18 mouse cellular contexts compared by ENCODE assay signal in the genomic region with DNA sequence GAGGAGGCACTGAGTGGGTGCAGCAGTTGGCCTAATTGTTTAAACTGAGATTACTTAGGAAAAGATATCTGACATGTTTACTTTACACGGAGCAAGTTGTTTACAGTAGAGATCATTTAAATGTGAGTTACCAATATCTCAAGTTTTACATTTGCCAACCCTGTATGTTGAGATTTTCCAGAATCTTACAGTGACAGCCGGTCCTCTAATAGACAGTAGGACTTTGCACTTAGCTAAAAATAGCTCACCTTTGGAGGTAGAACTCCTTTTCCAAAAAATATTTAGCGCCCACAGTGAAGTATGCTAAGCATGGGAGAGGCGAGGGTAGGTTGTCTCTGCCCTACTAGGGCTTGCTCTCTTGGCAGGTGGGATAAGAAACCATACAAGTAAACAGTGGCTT.
DNase-seq lines count a peak whose midpoint lies in the region; ATAC-seq and TF ChIP-seq lines count a peak whose summit lies in the region.
"Had no signal": no experiment of that assay in that cellular context is flagged by ENCODE, and none has a peak within 500 bp of the region (broad histone marks: within the 10 kb centered on the region; RNA-seq: fewer than 3 reads in every experiment).

No protein-coding gene starts in this region.

- WGBS in heart, embryonic 13.5 days: 39% methylated on average over 4 of the region's 4 CpGs
- 19% methylated on average over 4 of the region's 4 CpGs for WGBS in liver, adult 2 months
- WGBS in stomach, embryonic 14.5 days: 18% methylated on average over 4 of the region's 4 CpGs
- WGBS in stomach, postnatal 0 days: 29% methylated on average over 4 of the region's 4 CpGs

- peaks cover 20% of the 10 kb centered on the region; the same call in 1 of the 2 replicates for H3K79me2 ChIP-seq in liver, adult 2 months (ENCODE audit: control insufficient read depth, insufficient read depth, low read length)

- TF ChIP-seq CTCF in liver, adult 2 months (IDR thresholded peaks at IDR 0.05; ENCODE audit: low read depth, low read length): no peak
- TF ChIP-seq CTCF in stomach, postnatal 0 days (IDR thresholded peaks at IDR 0.05; ENCODE audit: low read depth): no peak

- no peak for TF ChIP-seq EP300 in stomach, postnatal 0 days (optimal IDR thresholded peaks at IDR 0.05)

- no peak for ATAC-seq in heart, embryonic 13.5 days (ENCODE audit: extremely low read depth, insufficient number of reproducible peaks, low FRiP score, low TSS enrichment)
- peak; percentile 58; the same call in 1 of the 2 replicates for ATAC-seq in stomach, embryonic 14.5 days (ENCODE audit: insufficient number of reproducible peaks, insufficient read depth, low FRiP score, low read depth)
- no peak for ATAC-seq in stomach, postnatal 0 days (ENCODE audit: low FRiP score, low TSS enrichment)
- ATAC-seq: forebrain, embryonic 15.5 days; hindbrain, embryonic 16.5 days had no signal

- H3K27me3 ChIP-seq in heart, embryonic 13.5 days (replicated peaks): no peaks in the 10 kb centered on the region
- H3K27me3 ChIP-seq in liver, adult 2 months (ENCODE audit: control insufficient read depth, insufficient read depth, low read length): no peaks in the 10 kb centered on the region
- H3K27me3 ChIP-seq in stomach, embryonic 14.5 days (ENCODE audit: control insufficient read depth, insufficient read depth, low read length): no peaks in the 10 kb centered on the region
- no peaks in the 10 kb centered on the region for H3K27me3 ChIP-seq in stomach, postnatal 0 days (ENCODE audit: control insufficient read depth, insufficient read depth, low read length)
- H3K27me3 ChIP-seq: CH12.LX; embryonic facial prominence, embryonic 12.5 days; forebrain, embryonic 15.5 days; hindbrain, embryonic 12.5 days had no signal

- no peak overlapping the region for H3K4me3 ChIP-seq in heart, embryonic 13.5 days
- no peak overlapping the region for H3K4me3 ChIP-seq in liver, adult 2 months (ENCODE audit: insufficient read depth, low read depth, low read length)
- H3K4me3 ChIP-seq in stomach, embryonic 14.5 days (ENCODE audit: low read depth, low read length): no peak overlapping the region
- no peak overlapping the region for H3K4me3 ChIP-seq in stomach, postnatal 0 days (ENCODE audit: low read depth, low read length)
- H3K4me3 ChIP-seq: embryonic facial prominence, embryonic 12.5 days; forebrain, embryonic 15.5 days; hindbrain, embryonic 12.5 days had no signal

- H3K4me1 ChIP-seq in heart, embryonic 13.5 days: peaks cover 41% of the 10 kb centered on the region
- H3K4me1 ChIP-seq in liver, adult 2 months (ENCODE audit: control insufficient read depth, insufficient read depth, low read length): peaks cover 24% of the 10 kb centered on the region
- peaks cover 7% of the 10 kb centered on the region for H3K4me1 ChIP-seq in stomach, embryonic 14.5 days (ENCODE audit: control insufficient read depth, insufficient read depth, low read length)
- H3K4me1 ChIP-seq in stomach, postnatal 0 days (replicated peaks; ENCODE audit: control insufficient read depth, insufficient read depth): no peaks in the 10 kb centered on the region
- H3K4me1 ChIP-seq: embryonic facial prominence, embryonic 12.5 days; hindbrain, embryonic 12.5 days had no signal

- no peaks in the 10 kb centered on the region for H3K9me3 ChIP-seq in heart, embryonic 13.5 days
- no peaks in the 10 kb centered on the region for H3K9me3 ChIP-seq in stomach, embryonic 14.5 days (ENCODE audit: control insufficient read depth, low read depth, low read length)
- H3K9me3 ChIP-seq in stomach, postnatal 0 days (ENCODE audit: control insufficient read depth, low read length): no peaks in the 10 kb centered on the region
- H3K9me3 ChIP-seq: embryonic facial prominence, embryonic 12.5 days; forebrain, embryonic 15.5 days; hindbrain, embryonic 12.5 days had no signal

- H3K9ac ChIP-seq in heart, embryonic 13.5 days: 0 out of 2 replicates have a peak overlapping the region, but pooled peaks have one; percentile 14
- no peak overlapping the region for H3K9ac ChIP-seq in liver, adult 2 months (ENCODE audit: low read depth, low read length)
- no peak overlapping the region for H3K9ac ChIP-seq in stomach, embryonic 14.5 days (replicated peaks; ENCODE audit: low read depth, low read length)
- no peak overlapping the region for H3K9ac ChIP-seq in stomach, postnatal 0 days (ENCODE audit: low read length)
- H3K9ac ChIP-seq: embryonic facial prominence, embryonic 12.5 days; forebrain, embryonic 15.5 days; hindbrain, embryonic 12.5 days had no signal

- H3K36me3 ChIP-seq in heart, embryonic 13.5 days: 0 out of 2 replicates have a peak, but pooled peaks cover 2% of the 10 kb centered on the region
- 0 out of 2 replicates have a peak, but pooled peaks cover 1% of the 10 kb centered on the region for H3K36me3 ChIP-seq in liver, adult 2 months (ENCODE audit: control insufficient read depth, insufficient read depth, low read length)
- H3K36me3 ChIP-seq in stomach, embryonic 14.5 days (ENCODE audit: control insufficient read depth, insufficient read depth, low read length): no peaks in the 10 kb centered on the region
- H3K36me3 ChIP-seq in stomach, postnatal 0 days (ENCODE audit: control insufficient read depth, insufficient read depth, low read length): no peaks in the 10 kb centered on the region
- H3K36me3 ChIP-seq: embryonic facial prominence, embryonic 12.5 days; forebrain, embryonic 15.5 days; hindbrain, embryonic 12.5 days had no signal

- no peak for DNase-seq in heart, adult 11 months
- peak; percentile 58 for DNase-seq in liver, adult 2 months (ENCODE audit: extremely low read depth, low read depth, low spot score)
- no peak for DNase-seq in liver
- DNase-seq in stomach, postnatal 0 days (ENCODE audit: low spot score): no peak
- DNase-seq in Muller cell, postnatal 12 days (ENCODE audit: inconsistent ontology term): no peak
- DNase-seq: adrenal gland, adult 2 months; adrenal gland, postnatal 36 days; cerebellum, adult 11 months; cerebellum, adult 8-10 months; cerebellum, postnatal 25 days; gastrocnemius, postnatal 36 days had no signal

- no peak for TF ChIP-seq POLR2A in liver, adult 2 months (IDR thresholded peaks at IDR 0.05; ENCODE audit: extremely low read depth, insufficient read depth, low read length)

- H3K27ac ChIP-seq in heart, embryonic 13.5 days (replicated peaks): peak overlapping the region; percentile 41; the same call in 1 of the 2 replicates
- H3K27ac ChIP-seq in liver, adult 2 months (replicated peaks; ENCODE audit: insufficient read depth, low read depth, low read length): peak overlapping the region; percentile 58
- peak overlapping the region; percentile 34; the same call in 1 of the 2 replicates for H3K27ac ChIP-seq in stomach, embryonic 14.5 days (ENCODE audit: low read length)
- H3K27ac ChIP-seq in stomach, postnatal 0 days (replicated peaks): no peak overlapping the region
- H3K27ac ChIP-seq: embryonic facial prominence, embryonic 12.5 days; forebrain, embryonic 15.5 days; hindbrain, embryonic 12.5 days had no signal

- H3K4me2 ChIP-seq in heart, embryonic 13.5 days: peak overlapping the region; percentile 4; the same call in 1 of the 2 replicates
- H3K4me2 ChIP-seq in stomach, embryonic 14.5 days (replicated peaks; ENCODE audit: low read depth, low read length): no peak overlapping the region; the same call in 1 of the 2 replicates
- no peak overlapping the region for H3K4me2 ChIP-seq in stomach, postnatal 0 days (replicated peaks; ENCODE audit: low read depth)
- H3K4me2 ChIP-seq: embryonic facial prominence, embryonic 12.5 days; forebrain, embryonic 15.5 days; hindbrain, embryonic 12.5 days had no signal
